9 mouse cellular contexts compared by ENCODE assay signal in the genomic region with DNA sequence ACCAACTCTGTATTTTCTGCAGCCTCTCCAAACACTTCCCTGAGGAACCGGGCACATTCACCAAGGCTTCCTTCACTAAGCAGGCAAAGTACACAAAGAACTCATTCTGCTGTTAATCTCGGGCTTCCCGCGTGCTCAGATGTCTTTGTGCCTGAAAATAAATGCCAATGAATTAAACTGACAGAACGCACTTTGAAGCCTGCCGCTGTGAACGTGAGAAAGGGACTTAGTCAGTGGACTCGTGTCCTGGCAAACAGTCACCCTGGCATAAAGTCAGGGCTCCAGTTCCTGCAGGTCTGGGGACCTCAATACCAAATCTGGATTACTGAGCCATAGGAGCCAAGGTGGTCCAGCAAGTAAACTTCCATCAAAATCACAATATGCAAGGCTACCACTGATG. TPM values are rescaled to one million over a fixed set of nuclear protein-coding genes. Genes with fewer than 3 reads are reported as not detected.
DNase-seq lines count a peak whose midpoint lies in the region; ATAC-seq and TF ChIP-seq lines count a peak whose summit lies in the region.
"Had no signal": no experiment of that assay in that cellular context is flagged by ENCODE, and none has a peak within 500 bp of the region (broad histone marks: within the 10 kb centered on the region; RNA-seq: fewer than 3 reads in every experiment).

No protein-coding gene starts in this region.

- 0 out of 2 replicates have a peak, but pooled peaks cover 2% of the 10 kb centered on the region for H3K27me3 ChIP-seq in spleen, adult 2 months (ENCODE audit: control insufficient read depth, insufficient read depth, low read length)
- H3K27me3 ChIP-seq in intestine, postnatal 0 days (replicated peaks; ENCODE audit: control insufficient read depth, insufficient read depth, low read length), result no peaks in the 10 kb centered on the region
- peaks cover 44% of the 10 kb centered on the region for H3K27me3 ChIP-seq in midbrain, embryonic 10.5 days (ENCODE audit: low read depth, poor library complexity, severe bottlenecking)

- no peak overlapping the region for H3K4me3 ChIP-seq in spleen, adult 2 months (ENCODE audit: extremely low read depth, insufficient read depth, insufficient read length)
- no peak overlapping the region for H3K4me3 ChIP-seq in intestine, postnatal 0 days (ENCODE audit: low read depth, low read length)
- H3K4me3 ChIP-seq in midbrain, embryonic 10.5 days, result peak overlapping the region; percentile 64

- H3K4me2 ChIP-seq in intestine, postnatal 0 days (replicated peaks; ENCODE audit: low read depth), result peak overlapping the region; percentile 91

- H3K27ac ChIP-seq in spleen, adult 2 months (ENCODE audit: insufficient read depth, low read length), result peak overlapping the region; percentile 0; the same call in 1 of the 2 replicates
- H3K27ac ChIP-seq in intestine, postnatal 0 days (ENCODE audit: low read depth, low read length), result no peak overlapping the region
- peak overlapping the region; percentile 83 for H3K27ac ChIP-seq in midbrain, embryonic 10.5 days (replicated peaks)
- H3K27ac ChIP-seq: liver, embryonic 13.5 days had no signal

- intact Hi-C loops in left cerebral cortex, postnatal 36 days (cut with DNase I), result no loop called here

- DNase-seq in adrenal gland, adult (ENCODE audit: inconsistent age in 2 of 2, low spot score in 1 of 2), result peak; percentile 25 to 60
- DNase-seq in adrenal gland, postnatal 4 days (ENCODE audit: low spot score in 2 of 2), result no peak
- no peak for DNase-seq in spleen, adult 2 months (ENCODE audit: low read depth in 1 of 2, low spot score in 2 of 2)
- DNase-seq in spleen, adult 12 weeks (ENCODE audit: low spot score), result no peak
- DNase-seq in midbrain, embryonic 10.5 days (ENCODE audit: low spot score), result peak; percentile 73
- no peak for DNase-seq in left cerebral cortex, postnatal 36 days (ENCODE audit: low spot score in 2 of 2)
- DNase-seq: liver, embryonic 13.5 days had no signal

- no peak overlapping the region for H3K9ac ChIP-seq in intestine, postnatal 0 days (ENCODE audit: low read depth, low read length)

- no peaks in the 10 kb centered on the region for H3K36me3 ChIP-seq in spleen, adult 2 months (ENCODE audit: control insufficient read depth, insufficient read depth, low read length)
- no peaks in the 10 kb centered on the region for H3K36me3 ChIP-seq in intestine, postnatal 0 days (ENCODE audit: control insufficient read depth, insufficient read depth)
- H3K36me3 ChIP-seq in midbrain, embryonic 10.5 days, result no peaks in the 10 kb centered on the region
- H3K36me3 ChIP-seq: liver, embryonic 13.5 days had no signal

- TF ChIP-seq CTCF in spleen, adult 2 months (IDR thresholded peaks at IDR 0.05; ENCODE audit: extremely low read depth, insufficient read depth, insufficient read length, insufficient replicate concordance), result no peak
- no peak for TF ChIP-seq CTCF in intestine, postnatal 0 days (IDR thresholded peaks at IDR 0.05; ENCODE audit: low read depth)

- peak; percentile 19; the same call in 1 of the 2 replicates for ATAC-seq in intestine, postnatal 0 days
- ATAC-seq in megakaryocyte progenitor cell, adult 5-6 weeks (replicated peaks; ENCODE audit: poor library complexity), result no peak

- no peak for TF ChIP-seq POLR2A in spleen, adult 2 months (IDR thresholded peaks at IDR 0.05; ENCODE audit: low read depth, low read length)

- no peaks in the 10 kb centered on the region for H3K4me1 ChIP-seq in spleen, adult 2 months (ENCODE audit: control insufficient read depth, insufficient read depth, insufficient read length)
- H3K4me1 ChIP-seq in intestine, postnatal 0 days (replicated peaks; ENCODE audit: control insufficient read depth, insufficient read depth, low read length), result no peaks in the 10 kb centered on the region; the same call in 1 of the 2 replicates
- peaks cover 27% of the 10 kb centered on the region for H3K4me1 ChIP-seq in midbrain, embryonic 10.5 days

- WGBS in spleen, adult 2 months, result 37% methylated on average over 8 of the region's 8 CpGs
- 8% methylated on average over 8 of the region's 8 CpGs for WGBS in intestine, postnatal 0 days
- 5% methylated on average over 8 of the region's 8 CpGs for WGBS in midbrain, embryonic 10.5 days

- H3K9me3 ChIP-seq in intestine, postnatal 0 days (ENCODE audit: control insufficient read depth), result no peaks in the 10 kb centered on the region
- H3K9me3 ChIP-seq in midbrain, embryonic 10.5 days (replicated peaks), result no peaks in the 10 kb centered on the region
- H3K9me3 ChIP-seq: liver, embryonic 13.5 days had no signal

RNA-seq across cellular contexts. Expression of a gene that starts 0.9 kb away (rescaled TPM):
- total RNA-seq in adrenal gland, postnatal 4 days (2021), result 10 to 100 TPM in 1 of 2 experiments, 1 to 10 TPM in 1; 6.9 to 11.1 TPM
- polyA plus RNA-seq in spleen, adult 2 months (2012; rRNA removed), result 12.8 and 17.6 TPM in 2 replicates
- polyA plus RNA-seq in intestine, postnatal 0 days (2015; fragmentation: Nextera tagmentation; extraction: Ambion mirVana), result 21.8 and 23.2 TPM in 2 replicates
- 9.5 and 10.5 TPM in 2 replicates for polyA plus RNA-seq in midbrain, embryonic 10.5 days (2016; fragmentation: Nextera tagmentation; extraction: Ambion mirVana)
- total RNA-seq in megakaryocyte progenitor cell, adult 5-6 weeks (2015), result 0.59 and 1.5 TPM in 2 replicates
- 1.2 and 1.8 TPM in 2 replicates for total RNA-seq in megakaryocyte progenitor cell, adult 5-6 weeks (2017)
- 1 to 10 TPM; 3.2 to 3.4 TPM for total RNA-seq in left cerebral cortex, postnatal 36 days (2021)

Comparison
In these comparisons a context has a peak if more than half of its experiments do, and no peak if none do; other contexts are left out.
1. DNase-seq: peak in adrenal gland, adult (2 of 2) and midbrain, embryonic 10.5 days (single experiment); none in adrenal gland, postnatal 4 days (0 of 2), spleen, adult 2 months (0 of 2), spleen, adult 12 weeks (single experiment) and left cerebral cortex, postnatal 36 days (0 of 2).